Mouse (Mus musculus): ENCODE data around the gene Gm11172. TPM values are rescaled to one million over a fixed set of nuclear protein-coding genes. Genes with fewer than 3 reads are reported as not detected.

The Gm11172 gene
- not detected for total RNA-seq (2023)

GRCm38 (mm10) chr16:10812865-10813371 is at the start of gene Gm11172:
TSS of gene Gm11172 (plus strand) at chr16:10812915.

GRCm38 (mm10) chr16:10785371-10786231 is 27.1 kb upstream of the Gm11172 start, which contains the start of gene Socs1:
TSS of gene Socs1 (minus strand) at chr16:10785536.

GRCm38 (mm10) chr16:10788271-10788670 is 24.4 kb upstream of the Gm11172 start, which contains the start of gene Tnp2:
TSS of gene Tnp2 (minus strand) at chr16:10788660.

GRCm38 (mm10) chr16:10790702-10791101 is 22.0 kb upstream of the Gm11172 start, which contains the start of gene Prm3:
TSS of gene Prm3 (minus strand) at chr16:10790914.

GRCm38 (mm10) chr16:10796034-10796433 is 16.7 kb upstream of the Gm11172 start, which contains the start of gene Prm2:
TSS of gene Prm2 (minus strand) at chr16:10796134.

GRCm38 (mm10) chr16:10805789-10806527 is 6.8 kb upstream of the Gm11172 start, which contains the start of gene Prm1:
TSS of gene Prm1 (minus strand) at chr16:10805839.

GRCm38 (mm10) chr16:10834911-10835587 is 22.3 kb downstream of the Gm11172 start, which contains the start of gene Rmi2:
TSS of gene Rmi2 (plus strand) at chr16:10835059.

Other genes with a start within 250 kb of the Gm11172 start
- gene Socs1, start 27.4 kb upstream of the Gm11172 start, total RNA-seq (2023): 1 to 10 TPM; 2.5 to 2.7 TPM
- not detected for gene Tnp2, start 24.3 kb upstream of the Gm11172 start, total RNA-seq (2023)
- gene Prm3, start 22.0 kb upstream of the Gm11172 start, total RNA-seq (2023): not detected
- gene Prm2, start 16.8 kb upstream of the Gm11172 start, total RNA-seq (2023): not detected
- gene Prm1, start 7.1 kb upstream of the Gm11172 start, total RNA-seq (2023): not detected
- gene Rmi2, start 22.1 kb downstream of the Gm11172 start, total RNA-seq (2023): 1 to 10 TPM; 4.6 to 4.9 TPM
- 1 to 10 TPM; 1.0 to 1.1 TPM for gene Snn, start 248.0 kb downstream of the Gm11172 start, total RNA-seq (2023)